In the genomic region with DNA sequence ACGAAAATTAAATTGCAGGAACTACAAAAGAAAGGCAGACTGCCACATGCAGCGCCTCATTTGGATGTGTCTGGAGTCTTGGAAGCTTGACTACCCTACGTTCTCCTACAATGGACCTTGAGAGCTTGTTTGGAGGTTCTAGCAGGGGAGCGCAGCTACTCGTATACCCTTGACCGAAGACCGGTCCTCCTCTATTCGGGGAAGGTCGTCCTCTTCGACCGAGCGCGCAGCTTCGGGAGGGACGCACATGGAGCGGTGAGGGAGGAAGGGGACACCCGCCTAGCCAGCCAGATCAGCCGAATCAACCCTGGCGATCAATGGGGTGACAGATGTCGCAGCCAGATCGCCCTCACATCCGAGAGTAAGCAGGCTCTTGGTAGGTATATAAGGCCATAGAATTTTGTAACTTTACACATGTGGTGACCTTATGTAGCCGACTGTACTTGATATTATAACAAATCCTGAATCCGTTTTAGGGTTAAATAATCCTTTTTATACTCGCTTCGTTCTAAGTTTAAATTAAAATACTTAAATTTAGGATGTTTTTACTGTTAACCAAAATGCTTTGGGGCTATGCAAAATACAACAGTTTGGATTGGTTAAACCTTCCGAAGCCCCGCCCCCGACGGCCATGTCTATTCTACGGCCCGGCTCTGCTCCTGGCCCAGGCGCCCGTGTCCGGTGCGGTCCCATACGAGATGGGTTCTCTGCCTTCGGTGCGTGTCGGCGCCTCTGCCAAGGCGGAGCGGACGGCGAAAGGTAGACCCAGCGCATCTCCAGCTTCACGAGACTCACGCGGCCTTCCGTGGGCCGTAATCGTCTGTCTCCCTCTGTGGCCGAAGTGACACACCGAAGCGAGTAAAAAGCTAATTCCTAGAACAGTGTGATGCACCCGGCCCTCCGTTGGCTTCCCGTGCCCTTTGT, we compare ENCODE assay signal across 8 mouse cellular contexts. TPM values are rescaled to one million over a fixed set of nuclear protein-coding genes. Genes with fewer than 3 reads are reported as not detected.
DNase-seq lines count a peak whose midpoint lies in the region; ATAC-seq lines count a peak whose summit lies in the region.

No protein-coding gene starts in this region.

- peak overlapping the region; percentile 69 for H3K4me2 ChIP-seq in heart, embryonic 14.5 days (ENCODE audit: low read length)
- peak overlapping the region; percentile 80 for H3K4me2 ChIP-seq in liver, embryonic 13.5 days
- peak overlapping the region; percentile 53 for H3K4me2 ChIP-seq in stomach, embryonic 16.5 days (ENCODE audit: low read depth, low read length)

- H3K4me1 ChIP-seq in heart, embryonic 14.5 days (ENCODE audit: control insufficient read depth in 2 of 2, insufficient read depth in 2 of 2, low read length in 2 of 2): peaks cover 3 to 5% of the 10 kb centered on the region in 2 experiments; a peak in 2 of 4 replicates
- H3K4me1 ChIP-seq in liver, embryonic 13.5 days (replicated peaks): peaks cover 11% of the 10 kb centered on the region
- peaks cover 11% of the 10 kb centered on the region for H3K4me1 ChIP-seq in stomach, embryonic 16.5 days (ENCODE audit: control insufficient read depth, insufficient read depth, low read length)

- H3K9ac ChIP-seq in heart, embryonic 14.5 days (ENCODE audit: low read length): peak overlapping the region; percentile 88
- H3K9ac ChIP-seq in liver, embryonic 13.5 days: peak overlapping the region; percentile 85
- H3K9ac ChIP-seq in stomach, embryonic 16.5 days (ENCODE audit: low read length): peak overlapping the region; percentile 84

- peak; percentile 95 for DNase-seq in CD4-positive, CD25-positive, alpha-beta regulatory T cell, adult 2 months (ENCODE audit: low read depth, low spot score)
- peak; percentile 96 for DNase-seq in c-Kit-negative CD71-positive TER-119-positive erythroid progenitor cells, embryonic 14.5 days (ENCODE audit: low read depth, low spot score)
- peak; percentile 81 for DNase-seq in fibroblast of lung, adult 2 months (ENCODE audit: low read depth)
- DNase-seq in kidney, postnatal 14 days: peak; percentile 98
- DNase-seq in liver, embryonic 13.5 days: peak; percentile 93
- peak; percentile 92 for DNase-seq in neural tube, embryonic 10.5 days (ENCODE audit: extremely low spot score, low spot score)

- H3K9me3 ChIP-seq in heart, embryonic 14.5 days (ENCODE audit: control insufficient read depth, low read length): no peaks in the 10 kb centered on the region
- no peaks in the 10 kb centered on the region for H3K9me3 ChIP-seq in liver, embryonic 13.5 days (replicated peaks)
- no peaks in the 10 kb centered on the region for H3K9me3 ChIP-seq in stomach, embryonic 16.5 days (replicated peaks; ENCODE audit: control insufficient read depth, low read length)

- no peaks in the 10 kb centered on the region for H3K36me3 ChIP-seq in heart, embryonic 14.5 days (ENCODE audit: control insufficient read depth, insufficient read depth, low read length)
- H3K36me3 ChIP-seq in liver, embryonic 13.5 days: no peaks in the 10 kb centered on the region
- H3K36me3 ChIP-seq in stomach, embryonic 16.5 days (ENCODE audit: control insufficient read depth, insufficient read depth, low read length): no peaks in the 10 kb centered on the region

- under 1% methylated on average over 49 of the region's 58 CpGs for WGBS in heart, embryonic 14.5 days
- WGBS in liver, embryonic 13.5 days (ENCODE audit: insufficient replicate concordance): under 1% methylated on average over 52 of the region's 58 CpGs
- WGBS in stomach, embryonic 16.5 days: under 1% methylated on average over 48 of the region's 58 CpGs

- ATAC-seq in heart, embryonic 14.5 days (ENCODE audit: insufficient number of reproducible peaks, insufficient read depth, low FRiP score, low read depth): peak; percentile 98
- ATAC-seq in liver, embryonic 13.5 days (ENCODE audit: low read depth): peak; percentile 96
- peak; percentile 98 for ATAC-seq in stomach, embryonic 16.5 days (ENCODE audit: insufficient read depth, low FRiP score)

- no peaks in the 10 kb centered on the region for H3K27me3 ChIP-seq in heart, embryonic 14.5 days (ENCODE audit: control insufficient read depth, insufficient read depth, low read length)
- H3K27me3 ChIP-seq in liver, embryonic 13.5 days: no peaks in the 10 kb centered on the region
- H3K27me3 ChIP-seq in stomach, embryonic 16.5 days (ENCODE audit: control insufficient read depth, insufficient read depth, low read length): no peaks in the 10 kb centered on the region

- peak overlapping the region; percentile 71 to 77 for H3K4me3 ChIP-seq in heart, embryonic 14.5 days (ENCODE audit: control insufficient read depth in 1 of 2, insufficient read depth in 1 of 2, low read depth in 1 of 2, low read length in 2 of 2)
- peak overlapping the region; percentile 75 for H3K4me3 ChIP-seq in liver, embryonic 13.5 days (replicated peaks)
- peak overlapping the region; percentile 65 for H3K4me3 ChIP-seq in stomach, embryonic 16.5 days (replicated peaks; ENCODE audit: low read length)

- H3K27ac ChIP-seq in heart, embryonic 14.5 days (replicated peaks in 1 of 2; ENCODE audit: control insufficient read depth in 1 of 2, insufficient read depth in 1 of 2, low read depth in 2 of 2, low read length in 2 of 2): peak overlapping the region; percentile 96 to 98
- peak overlapping the region; percentile 97 for H3K27ac ChIP-seq in liver, embryonic 13.5 days
- peak overlapping the region; percentile 98 for H3K27ac ChIP-seq in stomach, embryonic 16.5 days (ENCODE audit: low read length)

RNA-seq across cellular contexts. Expression of a gene that starts 7.0 kb away (rescaled TPM):
- polyA plus RNA-seq in heart, embryonic 14.5 days (2014; fragmentation: Nextera tagmentation; extraction: Ambion mirVana): 75.8 and 80.3 TPM in 2 replicates
- polyA plus RNA-seq in liver, embryonic 13.5 days (2015; fragmentation: Nextera tagmentation; extraction: Ambion mirVana): 23.3 and 27.8 TPM in 2 replicates
- 784 and 968 TPM in 2 replicates for polyA plus RNA-seq in stomach, embryonic 16.5 days (2015; fragmentation: Nextera tagmentation; extraction: Ambion mirVana)

RNA-seq across cellular contexts. Expression of a gene that starts 54.9 kb away (rescaled TPM):
- polyA plus RNA-seq in heart, embryonic 14.5 days (2014; fragmentation: Nextera tagmentation; extraction: Ambion mirVana): not detected in 2 replicates
- polyA plus RNA-seq in liver, embryonic 13.5 days (2015; fragmentation: Nextera tagmentation; extraction: Ambion mirVana): 0.17 TPM in 1 of 2 replicates, not detected in the other
- 109 and 152 TPM in 2 replicates for polyA plus RNA-seq in stomach, embryonic 16.5 days (2015; fragmentation: Nextera tagmentation; extraction: Ambion mirVana)

Comparison
In these comparisons a context has a peak if more than half of its experiments do, and no peak if none do; other contexts are left out.
1. Peak in every context shown above with its lines: DNase-seq, ATAC-seq, H3K4me3 ChIP-seq and H3K27ac ChIP-seq.
2. RNA of a gene that starts 54.9 kb away (polyA plus RNA-seq): 109 to 152 TPM in stomach, embryonic 16.5 days; not detected in heart, embryonic 14.5 days and 0.17 TPM in liver, embryonic 13.5 days; every median in the first group is over 10 times any median in the second.